Mouse (Mus musculus) liver, postnatal 0 days (tissue): ENCODE results near the gene Pdcl2.

Experiments
- CTCF ChIP-seq: sonication (generic); IDR thresholded peaks from 2 replicates; pipeline ENCODE4 v1.5.1; 2016; ENCODE audit warnings: antibody characterized with exemption, low read depth
- EP300 ChIP-seq: IDR thresholded peaks from 2 replicates; pipeline ENCODE4 v1.6.1; 2016; ENCODE audit warnings: antibody characterized with exemption, low read depth, mild to moderate bottlenecking

- no peak for TF ChIP-seq CTCF
- TF ChIP-seq EP300 = no peak
These were observed 27.1 kb downstream of the Pdcl2 start for GRCm38 (mm10) chr5:76303745-76304451.
